Mouse (Mus musculus) embryonic facial prominence, embryonic 11.5 days (tissue): ENCODE measurements at regions not wholly inside any gene's neighbourhood (a gene's known extent, or its start where the extent isn't known, plus 50 kb on each side); places are given as distances from the start of the nearest gene placed in this dataset.

Experiments
- ATAC-seq: fragments of 200-750 bp; cut with Nextera tagmentation; replicated peaks from 2 replicates; pipeline ENCODE4 v1.8.0; 2017; ENCODE audit warnings: low read depth; ENCODE audit not compliant: insufficient number of reproducible peaks, low FRiP score, low TSS enrichment
- DNase-seq: peaks from one replicate; pipeline ENCODE4 v3.0.0-alpha.2; 2015; ENCODE audit warnings: low spot score
- H3K27ac ChIP-seq: fragments of 300-500 bp; sonication (generic); replicated peaks from 2 replicates; pipeline ENCODE4 v1.5.1; 2014; ENCODE audit warnings: mild to moderate bottlenecking, low read depth, low read length, control low read depth
- H3K27me3 ChIP-seq: fragments of 300-500 bp; sonication (generic); 2 replicates; pipeline ENCODE4 v1.6.1; 2014; ENCODE audit warnings: mild to moderate bottlenecking, low read length, moderate library complexity, mixed read lengths; ENCODE audit not compliant: control insufficient read depth, insufficient read depth
- H3K36me3 ChIP-seq: fragments of 300-500 bp; sonication (generic); replicated peaks from 2 replicates; pipeline ENCODE4 v1.6.1; 2014; ENCODE audit warnings: low read depth, mild to moderate bottlenecking, low read length, moderate library complexity, mixed read lengths; ENCODE audit not compliant: control insufficient read depth, insufficient read depth
- H3K4me1 ChIP-seq: fragments of 300-500 bp; sonication (generic); 2 replicates; pipeline ENCODE4 v1.6.1; 2014; ENCODE audit warnings: low read length, mixed read lengths; ENCODE audit not compliant: control insufficient read depth, insufficient read depth
- H3K4me2 ChIP-seq: fragments of 300-500 bp; sonication (generic); 2 replicates; pipeline ENCODE4 v1.6.1; 2014; ENCODE audit warnings: low read depth, mild to moderate bottlenecking, control low read depth, low read length, moderate library complexity
- H3K4me3 ChIP-seq: fragments of 300-500 bp; sonication (generic); 2 replicates; pipeline ENCODE4 v1.5.1; 2014; ENCODE audit warnings: low read depth, low read length, control low read depth
- H3K9ac ChIP-seq: fragments of 300-500 bp; sonication (generic); replicated peaks from 2 replicates; pipeline ENCODE4 v1.6.1; 2014; ENCODE audit warnings: mild to moderate bottlenecking, control low read depth, low read length
- H3K9me3 ChIP-seq: fragments of 300-500 bp; sonication (generic); replicated peaks from 2 replicates; pipeline ENCODE4 v1.6.1; 2016; ENCODE audit warnings: mild to moderate bottlenecking, low read length, inconsistent platforms, mixed read lengths; ENCODE audit not compliant: control insufficient read depth
- WGBS: fragments of 180-500 bp; shearing (Covaris S2); extraction: QIAGEN DNeasy Blood & Tissue Kit; methylation state at CpG from one replicate; pipeline ENCODE4 v1.1.7; 2014; 5-methylcytosine and 5-hydroxymethylcytosine counted together

- 82% methylated on average over 5 of the region's 5 CpGs for WGBS
- ATAC-seq = no peak
- Histone ChIP-seq H3K27ac (no peak overlapping the region), H3K4me1 (no peaks in the 10 kb centered on the region), H3K36me3 (no peaks in the 10 kb centered on the region), H3K27me3 (no peaks in the 10 kb centered on the region), H3K9me3 (no peaks in the 10 kb centered on the region), H3K4me2 (no peak overlapping the region), H3K4me3 (no peak overlapping the region), H3K9ac (no peak overlapping the region)
- DNase-seq = no peak
Observed at GRCm38 (mm10) chr9:30710131-30710530, 212.1 kb downstream of the Adamts15 start.

- 64% methylated on average over 5 of the region's 5 CpGs for WGBS
- no peaks in the 10 kb centered on the region for H3K4me1 ChIP-seq
- no peak overlapping the region for H3K9ac ChIP-seq
- no peaks in the 10 kb centered on the region for H3K9me3 ChIP-seq
- DNase-seq (peak; percentile 30), ATAC-seq (no peak)
- H3K27me3 ChIP-seq = no peaks in the 10 kb centered on the region
- no peaks in the 10 kb centered on the region for H3K36me3 ChIP-seq
- no peak overlapping the region for H3K4me2 ChIP-seq
- no peak overlapping the region for H3K4me3 ChIP-seq
- no peak overlapping the region for H3K27ac ChIP-seq
Observed at GRCm38 (mm10) chr9:30699848-30700247, 222.4 kb downstream of the Adamts15 start.

- ATAC-seq = no peak
- no peak overlapping the region for H3K4me2 ChIP-seq
- 89% methylated on average over 1 of the region's 1 CpGs for WGBS
Observed at GRCm38 (mm10) chr9:30697533-30697932, 224.7 kb downstream of the Adamts15 start.

DNA sequence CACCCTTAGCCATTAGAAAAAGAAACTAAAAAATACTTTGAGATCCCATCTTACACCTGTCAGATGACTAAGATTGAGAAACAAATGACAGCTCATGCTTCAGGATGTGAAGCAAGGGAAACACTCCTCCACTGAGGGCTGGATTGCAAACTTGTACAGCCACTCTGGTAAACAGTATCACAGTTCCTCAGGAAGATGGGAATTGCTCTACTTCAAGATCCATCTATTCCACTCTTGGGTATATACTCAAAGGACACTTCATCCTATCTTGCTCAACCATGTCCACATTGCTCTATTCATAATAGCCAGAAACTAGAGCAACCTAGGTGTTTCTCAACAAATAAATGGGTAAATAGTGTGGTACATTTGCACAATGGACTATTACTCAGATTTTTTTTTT lies 241.2 kb downstream of the Snx19 start:
- H3K27ac ChIP-seq = no peak overlapping the region
- H3K4me3 ChIP-seq = no peak overlapping the region
- H3K9me3 ChIP-seq = no peaks in the 10 kb centered on the region
- no peak overlapping the region for H3K4me2 ChIP-seq
- H3K36me3 ChIP-seq = no peaks in the 10 kb centered on the region
- H3K27me3 ChIP-seq = no peaks in the 10 kb centered on the region
- ATAC-seq = no peak
- H3K9ac ChIP-seq = no peak overlapping the region
- no peaks in the 10 kb centered on the region for H3K4me1 ChIP-seq
- no peak for DNase-seq

More at GRCm38 (mm10) chr9:30697533-30697932, 224.7 kb downstream of the Adamts15 start:
- DNase-seq = no peak
- no peaks in the 10 kb centered on the region for H3K4me1 ChIP-seq
- no peak overlapping the region for H3K27ac ChIP-seq
- no peaks in the 10 kb centered on the region for H3K27me3 ChIP-seq
- H3K9me3 ChIP-seq = no peaks in the 10 kb centered on the region
- H3K9ac ChIP-seq = no peak overlapping the region
- no peak overlapping the region for H3K4me3 ChIP-seq
- no peaks in the 10 kb centered on the region for H3K36me3 ChIP-seq

GRCm38 (mm10) chr9:30662456-30662855 lies 235.5 kb downstream of the Snx19 start:
- Histone ChIP-seq H3K4me3 (no peak overlapping the region), H3K36me3 (no peaks in the 10 kb centered on the region), H3K9ac (no peak overlapping the region), H3K27me3 (no peaks in the 10 kb centered on the region), H3K9me3 (no peaks in the 10 kb centered on the region), H3K27ac (no peak overlapping the region), H3K4me2 (no peak overlapping the region), H3K4me1 (no peaks in the 10 kb centered on the region)
- ATAC-seq (no peak), DNase-seq (no peak)
- 91% methylated on average over 6 of the region's 6 CpGs for WGBS

GRCm38 (mm10) chr9:30653961-30654360 lies 227.1 kb downstream of the Snx19 start:
- H3K27ac ChIP-seq = no peak overlapping the region
- DNase-seq (no peak), ATAC-seq (no peak)

DNA sequence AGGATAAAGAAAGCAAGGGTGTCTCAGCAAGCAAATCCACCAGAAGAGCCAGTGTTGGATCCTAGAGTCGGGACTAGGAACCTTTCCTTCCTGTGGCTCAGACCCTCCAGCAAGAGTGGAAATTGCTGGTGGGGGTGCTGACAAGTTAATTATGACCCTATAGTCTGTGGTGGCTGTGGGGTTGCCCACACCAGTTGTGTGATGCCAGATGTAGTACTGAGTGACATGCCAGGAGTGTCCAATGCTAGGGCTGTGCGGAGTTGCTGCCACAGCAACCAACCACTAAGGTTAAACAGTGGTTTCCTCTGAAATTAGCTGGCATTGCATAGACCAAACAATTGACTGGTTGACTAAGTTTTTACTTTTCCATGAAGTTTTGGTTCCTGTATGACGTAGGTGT lies 226.3 kb downstream of the Snx19 start:
- H3K27ac ChIP-seq = no peak overlapping the region
- H3K4me2 ChIP-seq = no peak overlapping the region
- H3K4me1 ChIP-seq = no peaks in the 10 kb centered on the region
- DNase-seq (no peak), ATAC-seq (no peak)
- no peaks in the 10 kb centered on the region for H3K27me3 ChIP-seq
- H3K9ac ChIP-seq = no peak overlapping the region
- 88% methylated on average over 3 of the region's 3 CpGs for WGBS
- H3K4me3 ChIP-seq = no peak overlapping the region
- no peaks in the 10 kb centered on the region for H3K9me3 ChIP-seq
- no peaks in the 10 kb centered on the region for H3K36me3 ChIP-seq

More at GRCm38 (mm10) chr9:30653961-30654360, 227.1 kb downstream of the Snx19 start:
- Histone ChIP-seq H3K4me1 (no peaks in the 10 kb centered on the region), H3K27me3 (no peaks in the 10 kb centered on the region), H3K4me3 (no peak overlapping the region), H3K36me3 (no peaks in the 10 kb centered on the region), H3K9ac (no peak overlapping the region), H3K4me2 (no peak overlapping the region), H3K9me3 (no peaks in the 10 kb centered on the region)
- 85% methylated on average over 5 of the region's 5 CpGs for WGBS

DNA sequence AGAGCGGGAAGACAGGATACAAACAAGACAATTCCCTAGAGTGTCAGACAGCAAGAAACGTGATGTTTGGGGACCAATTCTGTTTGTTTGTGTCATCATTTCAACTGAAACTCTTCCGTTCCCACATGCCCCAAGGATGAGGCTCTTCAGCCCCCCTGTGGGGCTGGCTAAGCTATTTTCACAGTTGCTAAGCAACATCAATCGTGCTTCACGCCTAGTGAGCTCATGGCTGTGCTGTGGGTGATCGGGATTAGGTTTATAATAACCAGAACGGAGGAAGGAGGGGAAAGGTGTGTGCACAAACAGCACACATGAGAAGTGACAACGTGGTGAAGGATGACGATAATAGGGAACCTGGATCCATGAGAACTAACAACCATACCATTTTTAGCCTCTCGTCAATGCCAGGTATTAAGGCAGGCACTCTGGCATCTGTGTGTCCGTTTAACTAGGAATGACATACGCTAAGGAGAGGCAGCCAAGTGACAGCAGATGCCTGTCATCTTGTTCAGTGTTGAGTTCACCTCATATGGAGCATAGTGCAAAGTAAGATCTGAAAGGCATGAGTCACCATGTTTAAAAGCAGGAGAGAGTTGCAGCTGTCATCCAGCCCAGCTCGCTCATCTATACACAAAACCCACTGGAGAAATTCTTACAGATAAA lies 222.6 kb downstream of the Snx19 start:
- Histone ChIP-seq H3K36me3 (no peaks in the 10 kb centered on the region), H3K4me3 (no peak overlapping the region), H3K9me3 (no peaks in the 10 kb centered on the region), H3K9ac (no peak overlapping the region), H3K4me1 (no peaks in the 10 kb centered on the region), H3K27me3 (no peaks in the 10 kb centered on the region), H3K4me2 (no peak overlapping the region), H3K27ac (no peak overlapping the region)
- no peak for ATAC-seq
- WGBS = 84% methylated on average over 13 of the region's 13 CpGs
- DNase-seq = no peak
